Mouse (Mus musculus) stomach, embryonic 15.5 days (tissue): ENCODE data around the gene Frmpd2. TPM values are rescaled to one million over a fixed set of nuclear protein-coding genes. Genes with fewer than 3 reads are reported as not detected.
"Not testable (repeated sequence)": the region's sequence is repeated elsewhere in the genome, so short reads cannot be mapped to it uniquely, and the experiment has no call there.

Experiments
- ATAC-seq: fragments of 200-750 bp; cut with Nextera tagmentation; 2 replicates; pipeline ENCODE4 v1.8.0; 2017; ENCODE audit warnings: low read depth, moderate number of reproducible peaks, moderate TSS enrichment; ENCODE audit not compliant: insufficient read depth, low FRiP score
- H3K27ac ChIP-seq: fragments of 300-500 bp; sonication (generic); 2 replicates; pipeline ENCODE4 v1.5.1; 2015; ENCODE audit warnings: mild to moderate bottlenecking, inconsistent platforms
- H3K27me3 ChIP-seq: fragments of 300-500 bp; sonication (generic); replicated peaks from 2 replicates; pipeline ENCODE4 v1.6.1; 2015; ENCODE audit warnings: inconsistent platforms
- H3K36me3 ChIP-seq: fragments of 300-500 bp; sonication (generic); 2 replicates; pipeline ENCODE4 v1.6.1; 2015; ENCODE audit warnings: inconsistent platforms
- H3K4me1 ChIP-seq: fragments of 300-500 bp; sonication (generic); 2 replicates; pipeline ENCODE4 v1.6.1; 2015; ENCODE audit warnings: inconsistent platforms
- H3K4me2 ChIP-seq: fragments of 300-500 bp; sonication (generic); 2 replicates; pipeline ENCODE4 v1.6.1; 2015; ENCODE audit warnings: mild to moderate bottlenecking, inconsistent platforms
- H3K4me3 ChIP-seq: fragments of 300-500 bp; sonication (generic); replicated peaks from 2 replicates; pipeline ENCODE4 v1.5.1; 2015; ENCODE audit warnings: inconsistent platforms
- H3K9ac ChIP-seq: fragments of 300-500 bp; sonication (generic); 2 replicates; pipeline ENCODE4 v1.6.1; 2015; ENCODE audit warnings: inconsistent platforms
- H3K9me3 ChIP-seq: fragments of 300-500 bp; sonication (generic); 2 replicates; pipeline ENCODE4 v1.6.1; 2016; ENCODE audit warnings: inconsistent platforms
- WGBS: fragments of 180-500 bp; shearing (Covaris S2); methylation state at CpG from one replicate; pipeline ENCODE4 v1.1.7; 2015; 5-methylcytosine and 5-hydroxymethylcytosine counted together
- polyA plus RNA-seq: library from polyadenylated mRNA; unstranded; fragments of >200 nt; fragmentation: Nextera tagmentation; extraction: Ambion mirVana; gene quantifications from 2 replicates; pipeline ENCODE4 v1.2.1, GENCODE M21; 2015

Gene Frmpd2
- 0.12 TPM in 1 of 2 replicates, not detected in the other for polyA plus RNA-seq

GRCm38 (mm10) chr14:33471331-33471730 lies at the start of gene Frmpd2:
TSS of gene Frmpd2 (plus strand) at chr14:33471696.
- Histone ChIP-seq H3K27me3 (no peaks in the 10 kb centered on the region), H3K4me1 (no peaks in the 10 kb centered on the region), H3K27ac (no peak within 1 kb of the TSS), H3K9ac (no peak within 1 kb of the TSS), H3K9me3 (no peaks in the 10 kb centered on the region), H3K4me3 (no peak within 1 kb of the TSS), H3K4me2 (no peak within 1 kb of the TSS), H3K36me3 (no peaks in the 10 kb centered on the region)
- 40% methylated on average over 3 of the region's 3 CpGs for WGBS
- no peak for ATAC-seq

DNA sequence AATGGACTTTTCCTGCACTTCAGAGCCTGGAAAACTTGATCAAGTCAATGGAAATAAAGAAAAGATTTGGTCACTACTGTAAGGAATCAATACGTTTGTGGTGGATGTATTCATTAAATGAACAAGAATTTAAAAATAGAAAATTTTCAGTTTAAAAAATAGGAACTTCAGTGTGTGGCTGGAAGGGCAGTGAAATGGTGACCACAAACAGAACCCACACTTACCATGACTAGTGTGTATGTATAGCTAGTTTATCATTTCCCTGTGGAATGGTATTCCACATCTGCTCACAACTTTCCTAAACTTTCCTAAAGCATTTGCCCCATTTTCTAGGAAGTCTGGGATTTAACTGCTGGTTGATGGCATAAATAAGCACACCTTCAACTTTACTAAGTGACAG lies 48.5 kb upstream of the Frmpd2 start:
- WGBS, result 88% methylated on average over 1 of the region's 1 CpGs
- H3K4me3 ChIP-seq, result no peak overlapping the region
- H3K9me3 ChIP-seq, result no peaks in the 10 kb centered on the region
- H3K27ac ChIP-seq, result no peak overlapping the region
- no peak for ATAC-seq
- H3K4me1 ChIP-seq, result no peaks in the 10 kb centered on the region
- H3K4me2 ChIP-seq, result no peak overlapping the region
- H3K27me3 ChIP-seq, result no peaks in the 10 kb centered on the region
- H3K36me3 ChIP-seq, result no peaks in the 10 kb centered on the region
- no peak overlapping the region for H3K9ac ChIP-seq

DNA sequence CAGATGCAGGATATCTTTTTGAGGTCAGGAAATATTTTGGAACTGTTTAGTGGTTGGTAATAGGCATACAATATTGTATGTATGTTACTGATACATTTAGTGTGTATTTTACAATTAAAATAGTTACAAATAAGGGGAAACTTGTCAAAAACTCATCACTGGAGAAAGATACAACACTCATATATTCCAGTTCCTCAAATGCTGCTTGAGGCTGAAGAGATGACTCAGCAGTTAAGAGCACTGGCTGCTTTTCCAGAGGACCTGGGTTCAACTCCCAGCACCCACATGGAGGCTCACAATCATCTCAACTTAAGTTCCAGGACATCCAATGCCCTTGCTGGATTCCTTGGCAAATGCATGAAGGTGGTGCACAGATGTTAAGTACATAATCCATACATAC lies 47.4 kb upstream of the Frmpd2 start:
- Histone ChIP-seq H3K4me2 (no peak overlapping the region), H3K36me3 (no peaks in the 10 kb centered on the region), H3K4me3 (no peak overlapping the region), H3K27ac (no peak overlapping the region), H3K27me3 (no peaks in the 10 kb centered on the region), H3K4me1 (no peaks in the 10 kb centered on the region), H3K9me3 (no peaks in the 10 kb centered on the region), H3K9ac (no peak overlapping the region)
- no peak for ATAC-seq

DNA sequence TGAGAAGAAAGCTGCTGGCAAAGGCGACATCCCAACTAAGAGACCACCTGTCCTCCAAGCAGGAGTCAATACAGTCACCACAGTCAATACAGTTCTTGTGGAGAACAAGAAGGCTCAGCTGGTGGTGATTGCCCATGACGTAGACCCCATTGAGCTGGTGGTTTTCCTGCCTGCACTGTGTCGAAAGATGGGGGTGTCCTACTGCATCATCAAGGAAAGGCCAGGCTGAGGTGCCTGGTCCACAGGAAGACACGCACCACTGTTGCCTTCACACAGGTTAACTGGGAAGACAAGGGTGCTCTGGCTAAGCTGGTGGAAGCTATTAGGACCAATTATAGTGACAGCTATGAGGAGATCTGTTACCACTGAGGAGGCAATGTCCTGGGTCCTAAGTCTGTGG lies 39.0 kb upstream of the Frmpd2 start:
- not testable (repeated sequence) for H3K9ac ChIP-seq, H3K4me2 ChIP-seq, H3K27ac ChIP-seq, H3K4me3 ChIP-seq, H3K9me3 ChIP-seq, ATAC-seq, H3K4me1 ChIP-seq, H3K27me3 ChIP-seq
- H3K36me3 ChIP-seq, result 0 out of 2 replicates have a peak, but pooled peaks cover 10% of the 10 kb centered on the region
- WGBS, result 95% methylated on average over 4 of the region's 4 CpGs

DNA sequence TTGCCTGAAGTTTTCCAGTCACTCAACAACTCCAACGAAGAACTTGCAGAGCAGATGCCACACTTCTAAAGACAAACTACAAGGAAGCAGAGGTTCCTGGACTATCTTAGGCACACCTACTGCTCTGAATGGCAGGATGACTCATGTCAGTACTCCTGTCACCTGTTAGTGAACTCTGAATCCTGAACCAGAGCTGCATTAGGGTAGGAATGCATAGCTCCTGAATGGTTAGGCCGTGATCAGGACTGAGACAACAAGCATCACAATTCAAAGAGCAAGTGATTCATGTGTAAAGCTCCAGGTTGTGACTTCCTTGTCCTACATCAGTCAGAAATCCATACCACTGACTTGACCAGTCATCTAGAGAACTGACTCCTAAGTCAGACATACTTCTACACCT lies 27.7 kb upstream of the Frmpd2 start:
- WGBS, result 73% methylated on average over 2 of the region's 2 CpGs
- Histone ChIP-seq H3K4me1 (0 out of 2 replicates have a peak, but pooled peaks cover 5% of the 10 kb centered on the region), H3K4me3 (no peak overlapping the region), H3K36me3 (no peaks in the 10 kb centered on the region), H3K4me2 (no peak overlapping the region), H3K27ac (no peak overlapping the region), H3K9ac (no peak overlapping the region), H3K9me3 (no peaks in the 10 kb centered on the region), H3K27me3 (no peaks in the 10 kb centered on the region)
- no peak for ATAC-seq

- peak overlapping the region; percentile 79 for H3K4me3 ChIP-seq
- no peaks in the 10 kb centered on the region for H3K9me3 ChIP-seq
- peak overlapping the region; percentile 55 for H3K4me2 ChIP-seq
- H3K27ac ChIP-seq, result no peak overlapping the region
- no peaks in the 10 kb centered on the region for H3K27me3 ChIP-seq
- H3K4me1 ChIP-seq, result 0 out of 2 replicates have a peak, but pooled peaks cover 5% of the 10 kb centered on the region
- no peak for ATAC-seq
- WGBS, result 28% methylated on average over 3 of the region's 3 CpGs
- H3K36me3 ChIP-seq, result no peaks in the 10 kb centered on the region
- peak overlapping the region; percentile 72; the same call in 1 of the 2 replicates for H3K9ac ChIP-seq
These were observed 25.5 kb upstream of the Frmpd2 start for GRCm38 (mm10) chr14:33445962-33446361.

- ATAC-seq, result peak; percentile 28
- peak overlapping the region; percentile 86 for H3K27ac ChIP-seq
- no peaks in the 10 kb centered on the region for H3K9me3 ChIP-seq
- H3K4me2 ChIP-seq, result peak overlapping the region; percentile 55
- H3K27me3 ChIP-seq, result no peaks in the 10 kb centered on the region
- H3K4me1 ChIP-seq, result 0 out of 2 replicates have a peak, but pooled peaks cover 5% of the 10 kb centered on the region
- H3K4me3 ChIP-seq, result peak overlapping the region; percentile 79
- H3K9ac ChIP-seq, result peak overlapping the region; percentile 72
- under 1% methylated on average over 54 of the region's 72 CpGs for WGBS
- no peaks in the 10 kb centered on the region for H3K36me3 ChIP-seq
These were observed 24.9 kb upstream of the Frmpd2 start for GRCm38 (mm10) chr14:33446561-33447023.

- H3K4me3 ChIP-seq, result peak within 1 kb of the TSS; percentile 79
- 0 out of 2 replicates have a peak, but pooled peaks cover 5% of the 10 kb centered on the region for H3K4me1 ChIP-seq
- ATAC-seq, result peak; percentile 98
- peak within 1 kb of the TSS; percentile 72 for H3K9ac ChIP-seq
- under 1% methylated on average over 67 of the region's 70 CpGs for WGBS
- no peaks in the 10 kb centered on the region for H3K9me3 ChIP-seq
- H3K27ac ChIP-seq, result peak within 1 kb of the TSS; percentile 86
- H3K27me3 ChIP-seq, result no peaks in the 10 kb centered on the region
- H3K4me2 ChIP-seq, result peak within 1 kb of the TSS; percentile 55
- H3K36me3 ChIP-seq, result no peaks in the 10 kb centered on the region
These were observed 24.4 kb upstream of the Frmpd2 start, which contains the start of gene Mapk8 for GRCm38 (mm10) chr14:33447027-33447569. TSS of gene Mapk8 (minus strand) at chr14:33447158.

DNA sequence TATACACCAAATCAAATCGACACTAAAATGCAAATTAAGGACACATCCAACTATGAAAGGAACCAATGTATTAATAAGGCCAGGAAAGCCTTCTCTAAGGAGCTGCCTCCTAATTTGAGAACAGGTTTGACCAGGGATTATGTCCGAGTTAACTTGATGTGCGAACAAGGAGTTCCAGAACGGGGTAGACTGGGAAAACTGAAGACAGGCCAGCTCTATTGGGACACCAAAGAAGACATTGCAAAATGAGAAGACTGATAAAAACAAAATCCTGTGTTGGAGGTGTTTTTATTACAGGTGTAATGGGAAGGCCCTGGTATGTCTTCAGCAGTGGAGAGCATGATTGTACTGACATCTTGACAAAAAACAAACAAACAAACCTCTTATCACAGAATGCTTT lies 23.2 kb upstream of the Frmpd2 start:
- H3K9ac ChIP-seq, result no peak overlapping the region
- no peaks in the 10 kb centered on the region for H3K36me3 ChIP-seq
- no peak for ATAC-seq
- H3K4me2 ChIP-seq, result no peak overlapping the region
- WGBS, result 79% methylated on average over 4 of the region's 4 CpGs
- H3K4me3 ChIP-seq, result no peak overlapping the region
- H3K27me3 ChIP-seq, result no peaks in the 10 kb centered on the region
- no peaks in the 10 kb centered on the region for H3K9me3 ChIP-seq
- 0 out of 2 replicates have a peak, but pooled peaks cover 5% of the 10 kb centered on the region for H3K4me1 ChIP-seq
- H3K27ac ChIP-seq, result no peak overlapping the region

DNA sequence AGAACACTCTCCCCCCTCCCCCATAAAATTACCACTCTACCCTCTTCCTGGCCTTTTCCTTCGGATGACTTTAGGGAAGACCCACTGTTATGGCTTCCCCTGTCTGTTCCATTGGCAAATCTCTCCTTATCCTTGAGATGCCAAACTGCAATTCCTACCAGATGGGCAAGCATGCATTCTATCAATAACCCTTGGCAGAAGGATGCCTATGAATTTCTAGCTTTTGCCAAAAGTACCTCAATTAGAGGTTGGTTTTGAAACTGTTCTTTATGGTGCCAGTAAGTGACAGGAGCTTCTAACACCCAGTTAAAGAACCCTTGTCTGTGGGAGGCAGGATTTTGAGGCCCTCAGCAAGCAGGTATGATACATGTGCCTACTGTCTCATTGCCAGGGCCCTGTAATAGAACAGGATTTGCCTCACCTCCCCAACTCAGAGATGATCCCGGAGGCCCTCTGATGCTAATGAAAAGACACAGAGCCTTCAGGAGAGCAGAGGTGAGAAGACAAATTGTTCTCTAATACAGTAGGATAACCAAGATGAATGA lies 22.1 kb upstream of the Frmpd2 start:
- ATAC-seq, result no peak
- Histone ChIP-seq H3K36me3 (no peaks in the 10 kb centered on the region), H3K27me3 (no peaks in the 10 kb centered on the region), H3K27ac (no peak overlapping the region), H3K4me2 (no peak overlapping the region), H3K9ac (no peak overlapping the region), H3K9me3 (no peaks in the 10 kb centered on the region), H3K4me1 (0 out of 2 replicates have a peak, but pooled peaks cover 5% of the 10 kb centered on the region), H3K4me3 (no peak overlapping the region)
- 78% methylated on average over 2 of the region's 2 CpGs for WGBS

DNA sequence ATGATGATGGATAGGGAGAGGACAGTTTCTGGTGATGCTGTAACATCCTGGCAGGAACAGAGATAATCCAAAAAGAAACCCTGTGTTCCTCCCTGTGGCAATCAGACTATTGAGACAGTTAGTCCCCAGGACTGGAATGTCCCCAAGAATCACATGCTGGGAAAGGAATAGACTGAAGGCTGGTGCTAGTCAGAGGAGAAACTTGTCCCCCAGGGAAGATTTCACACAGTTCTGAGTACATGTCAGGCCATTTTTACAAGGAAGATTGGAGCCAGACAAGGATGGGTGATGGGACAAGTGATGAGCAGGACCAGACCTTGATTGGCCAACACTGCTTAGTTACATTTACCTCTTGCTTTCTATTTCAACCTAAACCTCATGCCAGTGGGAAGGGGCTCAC lies 21.2 kb upstream of the Frmpd2 start:
- no peak overlapping the region for H3K27ac ChIP-seq
- no peaks in the 10 kb centered on the region for H3K36me3 ChIP-seq
- no peak overlapping the region for H3K4me2 ChIP-seq
- no peak for ATAC-seq
- H3K9me3 ChIP-seq, result no peaks in the 10 kb centered on the region
- H3K4me3 ChIP-seq, result no peak overlapping the region
- 0 out of 2 replicates have a peak, but pooled peaks cover 5% of the 10 kb centered on the region for H3K4me1 ChIP-seq
- H3K27me3 ChIP-seq, result no peaks in the 10 kb centered on the region
- no peak overlapping the region for H3K9ac ChIP-seq

- Histone ChIP-seq H3K4me2 (no peak overlapping the region), H3K36me3 (no peaks in the 10 kb centered on the region), H3K27me3 (no peaks in the 10 kb centered on the region), H3K4me1 (no peaks in the 10 kb centered on the region), H3K4me3 (no peak overlapping the region), H3K27ac (no peak overlapping the region), H3K9ac (no peak overlapping the region), H3K9me3 (no peaks in the 10 kb centered on the region)
- no peak for ATAC-seq
- WGBS, result 62% methylated on average over 3 of the region's 3 CpGs
These were observed 7.8 kb upstream of the Frmpd2 start for GRCm38 (mm10) chr14:33463658-33464057.
